Mouse (Mus musculus) erythroblast, adult 5-6 weeks (primary cell): ENCODE measurements around the gene Tomm40. TPM values are rescaled to one million over a fixed set of nuclear protein-coding genes. Genes with fewer than 3 reads are reported as not detected.
A peak's percentile ranks its signal among the peaks of the same experiment; 100 is the strongest.

Experiments
- ATAC-seq: replicated peaks from 2 replicates; pipeline ENCODE4 v1.8.0; 2016; ENCODE audit warnings: moderate number of reproducible peaks, mild to moderate bottlenecking, moderate TSS enrichment, inconsistent platforms; ENCODE audit not compliant: poor library complexity, low FRiP score, severe bottlenecking
- total RNA-seq, 2 experiments: library from RNA; stranded (forward) in 1 of 2; stranded (reverse) in 1 of 2; fragments of 150-400 nt in 1 of 2; fragments of 200-764, 138-1000 nt in 1 of 2; gene quantifications; 2 replicates each; pipeline versions ENCODE4 v1.2.3 to v1.2.4; 2015 to 2017; ENCODE audit warnings: low replicate concordance in 2 of 2

Tomm40 gene
- 6.5 and 8.2 TPM in 2 replicates for total RNA-seq (2015; ENCODE audit: low replicate concordance)
- 3.4 and 9.6 TPM in 2 replicates for total RNA-seq (2017; ENCODE audit: low replicate concordance)

DNA sequence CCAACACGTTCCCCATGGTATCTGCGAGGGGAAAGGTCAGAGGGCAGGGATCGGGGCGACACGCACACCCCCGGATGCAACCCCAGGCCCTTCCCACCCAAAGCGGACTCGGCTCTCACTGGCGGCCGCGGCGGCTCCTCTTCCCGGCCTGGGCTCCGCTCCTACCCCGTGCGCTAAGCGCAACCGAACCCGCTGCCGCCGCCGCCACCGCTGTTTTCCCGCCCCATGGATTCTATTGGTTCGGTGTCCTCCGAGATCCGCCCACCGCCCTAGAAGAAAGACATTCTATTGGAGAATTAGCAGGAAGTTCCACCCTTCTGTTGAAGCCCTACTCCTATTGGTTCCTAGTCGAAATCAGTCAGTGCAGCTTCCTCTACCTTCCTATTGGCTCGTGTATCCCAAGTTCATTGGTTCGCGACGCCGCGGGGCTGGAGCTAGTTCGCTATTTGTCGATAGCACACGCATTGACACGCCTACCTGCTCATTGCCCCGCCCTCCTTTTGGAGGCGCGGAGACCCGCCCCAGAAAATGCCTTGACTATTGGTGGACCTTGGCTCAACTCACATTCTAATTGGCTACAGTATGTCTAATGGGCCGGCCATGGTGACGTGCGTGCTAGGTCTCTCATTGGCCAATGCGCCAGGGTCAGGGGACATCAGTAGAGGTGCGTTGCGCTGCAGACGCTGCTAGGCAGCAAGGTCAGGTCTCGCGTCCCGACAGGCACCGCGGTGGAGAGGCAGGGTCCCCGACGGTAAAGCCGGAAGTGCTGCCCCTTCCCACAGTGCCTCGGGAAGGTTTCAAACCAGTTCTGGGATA is at the start of gene Tomm40:
Gene Tomm40, minus strand, starts transcription at position 200 of the 816 bp plus-strand sequence.
- ATAC-seq, result peak; percentile 93

DNA sequence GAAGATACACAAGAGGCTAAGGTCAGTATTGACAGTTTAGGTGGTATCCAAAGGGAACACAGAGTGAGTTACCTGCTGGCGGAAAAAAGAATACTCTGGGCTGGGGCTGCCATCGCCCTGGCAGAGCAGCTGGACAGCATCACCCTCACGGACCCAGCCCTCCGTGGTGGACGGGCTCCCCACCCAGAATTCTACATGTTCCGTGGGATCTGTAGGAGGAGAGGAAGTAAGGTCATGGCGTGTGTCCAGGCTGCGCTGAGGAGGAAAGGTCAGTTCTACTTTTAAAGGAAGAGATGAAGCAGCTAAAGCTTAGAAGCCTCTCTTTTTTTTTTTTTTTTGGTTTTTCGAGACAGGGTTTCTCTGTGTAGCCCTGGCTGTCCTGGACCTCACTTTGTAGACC is 49.3 kb upstream of the Tomm40 start:
- ATAC-seq, result no peak; the same call in 1 of the 2 replicates

DNA sequence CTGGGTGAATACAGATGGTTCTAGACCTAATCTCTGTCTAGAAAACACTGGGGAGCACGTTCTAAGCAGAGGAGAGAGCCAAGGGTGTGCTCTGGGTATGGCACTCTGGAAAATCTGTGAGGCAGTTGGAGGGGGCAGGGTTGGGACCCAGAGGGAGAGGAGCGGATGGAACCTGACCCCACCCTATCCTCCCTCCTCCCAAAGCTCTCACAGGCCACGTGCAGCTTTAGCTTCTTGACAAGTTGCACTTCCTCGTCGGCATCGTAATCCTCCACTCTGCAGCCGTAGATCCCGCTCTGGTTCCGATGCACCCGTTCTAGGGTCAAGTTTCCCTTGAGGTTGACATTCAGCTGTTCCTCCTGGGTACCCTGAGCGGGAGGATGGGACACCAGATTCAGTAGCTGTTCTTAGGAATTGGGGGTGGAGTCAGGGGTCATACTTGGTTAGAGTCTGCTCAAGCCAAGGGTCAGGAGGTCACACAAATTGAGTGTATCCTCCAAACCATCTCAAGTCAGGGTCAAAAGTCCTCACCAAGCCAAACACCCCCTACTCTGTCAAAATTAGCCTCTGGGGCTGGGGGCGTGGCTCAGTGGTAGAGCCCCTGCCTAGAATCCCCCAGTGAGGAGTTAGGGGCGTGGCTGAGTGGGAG is 48.7 kb upstream of the Tomm40 start:
- no peak for ATAC-seq

DNA sequence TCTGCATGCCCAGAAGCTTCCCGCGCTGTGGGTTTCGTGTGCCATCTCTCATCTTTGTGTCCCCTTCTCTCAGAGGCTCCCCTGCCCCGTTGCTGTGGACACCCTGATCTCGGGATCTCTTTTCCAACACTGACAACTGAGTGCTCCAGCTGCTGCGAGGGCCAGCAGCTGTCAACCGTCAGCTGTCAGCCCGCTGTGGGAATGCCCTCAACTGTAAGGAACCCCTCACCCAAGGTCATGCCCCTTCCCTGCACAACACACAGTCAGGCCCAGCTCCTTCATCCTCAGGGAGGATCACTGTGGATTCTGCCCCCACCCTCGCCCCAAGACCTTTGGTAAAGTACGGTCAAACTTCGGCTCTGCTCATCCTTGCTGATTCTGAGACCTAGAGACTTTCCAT is 47.0 kb upstream of the Tomm40 start:
- ATAC-seq, result no peak

DNA sequence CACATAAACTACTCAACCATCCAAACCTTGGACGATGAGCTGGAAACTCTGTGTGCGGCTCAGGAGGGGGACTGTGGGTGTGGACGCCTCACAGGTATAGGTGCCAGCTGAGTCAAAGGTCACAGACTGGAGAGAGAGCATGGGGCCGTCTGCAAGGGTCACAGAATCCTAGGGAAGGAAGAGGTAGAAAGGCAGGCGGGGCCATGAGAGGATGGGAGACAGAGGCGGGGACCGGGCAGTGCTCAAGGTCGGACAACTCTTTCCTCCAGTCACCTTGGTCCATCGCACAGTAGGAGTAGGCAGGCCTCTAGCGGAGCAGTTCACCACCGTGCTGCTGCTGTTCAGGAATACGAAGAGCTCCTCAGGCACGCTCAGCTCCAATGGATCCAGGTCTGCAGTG is 44.8 kb upstream of the Tomm40 start:
- no peak for ATAC-seq

DNA sequence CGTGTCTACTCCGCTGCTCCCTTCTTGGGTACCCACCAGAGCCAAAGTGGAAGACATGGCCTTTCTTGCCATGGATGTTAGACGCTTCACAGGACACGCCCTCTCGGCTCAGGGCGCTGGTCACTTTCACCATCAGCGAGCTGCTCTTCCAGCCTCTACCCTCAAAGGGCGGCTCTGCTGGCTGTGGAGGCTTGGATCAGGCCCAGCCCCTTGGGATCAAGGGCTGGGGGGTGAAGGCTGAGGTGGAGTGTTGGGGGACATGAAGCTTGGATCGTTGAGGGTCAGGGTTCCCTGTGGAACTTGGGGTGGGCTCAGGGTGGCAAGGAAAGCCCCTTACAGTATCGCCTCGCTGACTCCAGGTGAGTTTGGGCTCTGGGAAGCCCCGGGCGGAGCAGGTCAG is 43.4 kb upstream of the Tomm40 start:
- no peak for ATAC-seq

DNA sequence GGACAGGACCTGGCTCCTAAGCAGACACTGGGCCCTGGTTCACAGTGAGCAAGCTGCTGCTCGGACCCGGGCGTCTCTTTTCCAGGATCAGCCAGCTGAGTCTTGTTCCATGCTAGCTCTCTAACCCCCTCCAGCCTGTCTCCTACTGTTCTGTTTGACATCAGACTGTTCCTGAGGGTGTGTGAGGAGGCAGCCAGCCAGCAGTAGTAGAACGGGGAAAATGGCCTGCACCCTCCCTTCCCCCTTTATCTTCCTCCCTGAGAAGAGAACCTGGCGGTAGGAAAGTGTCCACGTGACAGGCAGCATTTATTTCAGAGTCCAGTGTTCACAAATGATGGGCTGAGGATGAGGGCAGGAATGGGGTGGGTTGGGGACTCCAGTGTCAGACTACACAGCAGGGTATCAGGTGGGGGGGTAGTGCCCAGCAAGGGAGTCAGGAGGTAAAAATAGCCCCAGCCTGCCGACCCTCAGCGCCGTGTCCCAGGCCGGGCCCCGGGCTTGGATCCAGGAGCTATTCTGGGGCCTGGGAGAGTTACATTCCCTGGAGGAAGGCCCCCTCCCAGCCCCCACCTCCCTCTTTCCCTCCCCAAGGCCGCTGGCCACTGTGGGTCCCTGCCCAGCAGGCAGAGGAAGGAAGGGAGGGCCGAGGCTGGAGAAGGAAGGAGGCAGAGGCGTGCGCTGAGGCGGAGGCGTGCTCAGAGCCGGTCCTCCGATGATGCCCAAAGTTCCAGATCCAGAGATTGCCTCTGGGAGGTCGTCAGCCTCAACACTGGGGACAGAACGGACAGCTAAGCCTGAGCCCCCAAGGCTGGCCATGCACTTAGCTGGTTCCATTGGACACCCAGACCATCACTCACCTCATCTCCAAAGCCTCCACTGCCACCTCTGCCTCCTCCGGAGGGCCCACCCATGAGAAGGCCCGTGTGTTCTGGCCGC is 40.9 kb upstream of the Tomm40 start:
- no peak for ATAC-seq

DNA sequence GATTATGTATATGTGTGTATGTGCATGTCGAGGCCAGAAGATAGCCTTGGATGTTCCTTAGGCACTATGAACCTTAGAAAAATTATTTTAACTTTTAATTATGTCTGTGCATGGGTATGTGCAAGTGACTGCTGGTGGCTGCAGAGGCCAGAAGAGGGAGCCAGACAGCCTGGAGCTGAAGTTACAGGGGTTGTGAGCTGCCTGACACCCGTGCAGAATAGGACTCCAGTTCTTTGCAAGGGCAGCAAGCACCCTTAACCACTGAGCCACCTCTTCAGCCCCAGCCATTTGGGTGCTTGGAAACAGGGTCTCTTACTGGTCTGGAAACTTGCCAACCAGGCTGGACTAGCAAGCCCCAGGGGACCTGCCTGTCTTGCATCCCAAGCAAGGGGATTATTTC is 39.8 kb upstream of the Tomm40 start:
- ATAC-seq, result no peak

DNA sequence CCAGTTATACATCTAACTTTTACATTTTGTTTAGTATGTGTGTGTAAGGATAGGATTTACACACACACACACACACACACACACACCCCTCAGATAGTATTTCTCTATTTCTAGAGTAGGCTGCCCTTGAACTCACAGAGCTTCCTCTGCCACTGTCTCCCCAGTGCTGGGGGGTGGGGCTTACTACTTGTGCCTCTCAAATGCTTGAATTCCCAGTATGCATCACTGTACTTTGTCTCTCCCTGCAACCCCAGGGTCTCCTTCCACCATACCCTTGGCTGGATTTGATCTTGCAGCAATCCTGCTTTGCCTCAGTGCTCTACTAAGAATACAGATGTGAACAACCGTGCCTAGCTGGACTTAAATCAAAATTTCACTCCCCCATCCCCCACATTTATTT is 38.8 kb upstream of the Tomm40 start:
- no peak for ATAC-seq

DNA sequence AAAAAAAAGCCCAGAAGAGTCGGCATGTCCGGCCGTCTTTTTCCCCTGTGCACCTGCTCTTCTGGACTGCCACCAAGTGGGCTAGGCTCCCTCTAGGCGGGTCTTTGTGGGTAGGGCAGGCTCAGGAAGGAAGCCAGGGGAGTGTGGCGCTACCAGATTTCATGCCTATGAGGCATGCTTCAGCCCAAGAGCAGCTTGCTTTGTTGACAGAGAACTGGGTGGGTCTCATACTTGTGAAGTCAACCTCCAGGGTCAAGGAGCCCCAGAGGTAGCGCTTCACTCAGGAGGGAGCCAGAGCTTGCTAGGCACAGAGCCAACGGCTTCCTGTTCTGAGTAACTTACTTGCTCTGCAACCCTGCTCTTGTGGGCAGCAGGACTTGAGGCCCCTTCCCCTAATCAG is 38.3 kb upstream of the Tomm40 start:
- ATAC-seq, result no peak

DNA sequence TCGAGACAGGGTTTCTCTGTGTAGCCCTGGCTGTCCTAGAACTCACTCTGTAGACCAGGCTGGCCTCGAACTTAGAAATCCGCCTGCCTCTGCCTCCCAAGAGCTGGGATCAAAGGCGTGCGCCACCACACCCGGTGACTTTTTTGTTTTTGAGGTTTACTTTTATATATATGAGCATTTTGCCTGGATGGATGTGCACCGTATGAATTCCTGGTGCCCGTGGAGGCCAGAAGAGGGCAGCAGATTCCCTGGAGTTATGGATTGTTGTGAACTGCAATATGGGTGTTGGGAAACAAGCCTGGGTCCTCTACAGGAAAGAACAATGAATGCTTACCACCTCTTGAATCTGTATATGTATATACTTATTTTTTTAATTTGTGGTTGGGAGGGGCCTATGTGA is 37.4 kb upstream of the Tomm40 start:
- no peak for ATAC-seq

DNA sequence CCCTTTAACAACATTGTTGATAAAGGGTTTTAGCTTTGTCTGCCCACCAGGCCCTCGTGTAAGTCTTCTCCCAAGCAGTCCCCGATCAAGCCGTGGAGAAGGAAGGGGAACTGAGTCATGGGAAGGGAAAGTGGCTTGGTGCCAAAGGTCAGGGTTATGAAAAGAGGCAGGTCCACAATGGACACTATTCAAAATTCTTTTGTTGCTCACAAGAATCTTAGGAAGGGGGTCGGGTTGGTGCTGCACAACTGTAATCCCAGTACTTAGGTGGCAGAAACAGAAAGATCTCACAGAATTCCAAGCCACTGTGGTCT is 35.8 kb upstream of the Tomm40 start:
- no peak for ATAC-seq

DNA sequence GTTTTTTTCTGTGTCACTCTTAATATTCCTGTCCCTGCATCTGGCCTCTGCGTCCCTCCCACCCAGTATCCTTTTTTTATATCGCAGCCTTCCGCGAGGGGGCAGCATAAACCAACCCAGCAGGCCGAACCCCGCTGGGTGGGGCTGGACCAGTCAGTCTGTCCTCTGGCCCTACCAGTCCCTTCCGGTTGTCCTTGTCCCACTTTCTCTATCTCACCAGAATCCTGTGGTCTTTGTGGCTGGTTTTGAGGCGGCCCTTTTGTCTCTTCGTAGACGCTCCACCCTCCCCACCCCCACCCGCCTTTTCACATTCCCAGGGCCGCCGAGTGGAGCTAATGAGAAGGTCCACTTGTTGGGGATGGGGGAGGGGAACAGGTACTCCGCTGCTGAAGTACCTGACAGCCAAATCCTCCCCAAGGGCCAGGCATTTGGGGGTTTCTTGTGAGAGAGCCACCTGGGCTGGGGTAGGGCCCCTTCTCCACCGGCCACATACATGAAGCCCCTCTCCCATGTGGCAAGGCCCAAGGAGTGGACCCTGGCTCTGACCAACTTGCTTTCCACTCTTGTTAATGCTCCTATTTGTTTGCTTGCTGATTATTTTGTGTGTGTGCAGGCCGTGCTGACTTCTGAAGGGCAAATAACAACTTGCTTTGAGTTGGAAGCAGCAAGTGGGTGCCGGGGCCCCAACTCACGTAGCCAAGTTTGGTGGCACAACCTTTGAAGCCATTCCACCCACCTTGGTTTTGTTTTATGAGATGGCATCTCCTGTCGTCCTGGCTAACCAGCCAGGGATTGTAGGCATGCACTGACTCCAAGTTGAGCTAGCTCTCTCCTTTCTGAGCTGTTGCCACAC is 35.2 kb upstream of the Tomm40 start, which contains the start of gene Nectin2:
Gene Nectin2, minus strand, starts transcription at position 267 of the 853 bp plus-strand sequence.
- ATAC-seq, result peak; percentile 73

DNA sequence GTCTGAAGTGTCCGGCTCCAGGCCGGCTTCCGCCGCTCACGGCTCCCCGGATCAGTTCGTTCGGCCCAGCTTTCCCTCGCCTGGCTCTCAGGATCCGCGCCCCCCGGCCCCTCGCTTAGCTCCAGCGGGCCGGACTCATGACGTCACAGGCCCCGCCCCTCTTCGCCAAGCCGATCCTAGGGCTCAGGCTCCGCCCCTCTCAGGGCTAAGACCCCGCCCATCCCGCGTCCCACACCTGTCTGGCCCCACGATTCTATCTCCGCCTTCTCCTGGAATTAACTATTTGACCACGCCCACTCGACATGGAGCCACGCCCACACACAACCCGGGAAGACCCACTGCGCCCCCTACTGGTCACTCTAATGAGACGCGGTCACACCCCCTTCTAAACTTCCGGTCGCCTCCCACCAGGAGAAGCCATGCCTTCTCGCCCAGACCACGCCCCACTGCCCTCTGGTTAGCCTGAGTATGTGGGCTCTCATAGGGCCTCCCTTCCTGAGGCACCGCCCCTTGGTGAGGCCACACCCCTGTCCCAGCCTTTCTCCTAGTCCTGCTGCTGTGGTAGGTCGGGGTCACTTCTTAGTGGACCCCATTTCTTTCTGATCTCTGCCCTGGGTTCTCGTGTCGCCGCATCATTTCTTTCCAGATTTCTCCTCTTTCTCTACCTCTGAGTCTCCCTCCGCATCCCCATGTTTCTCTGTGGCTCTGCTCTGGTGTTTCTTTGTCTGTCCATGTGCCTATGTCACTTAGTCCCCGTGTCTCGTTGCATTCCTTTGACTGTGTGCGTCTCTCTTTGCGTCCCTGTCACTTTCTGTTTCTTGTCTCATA is 34.4 kb upstream of the Tomm40 start:
- peak; percentile 79 for ATAC-seq

DNA sequence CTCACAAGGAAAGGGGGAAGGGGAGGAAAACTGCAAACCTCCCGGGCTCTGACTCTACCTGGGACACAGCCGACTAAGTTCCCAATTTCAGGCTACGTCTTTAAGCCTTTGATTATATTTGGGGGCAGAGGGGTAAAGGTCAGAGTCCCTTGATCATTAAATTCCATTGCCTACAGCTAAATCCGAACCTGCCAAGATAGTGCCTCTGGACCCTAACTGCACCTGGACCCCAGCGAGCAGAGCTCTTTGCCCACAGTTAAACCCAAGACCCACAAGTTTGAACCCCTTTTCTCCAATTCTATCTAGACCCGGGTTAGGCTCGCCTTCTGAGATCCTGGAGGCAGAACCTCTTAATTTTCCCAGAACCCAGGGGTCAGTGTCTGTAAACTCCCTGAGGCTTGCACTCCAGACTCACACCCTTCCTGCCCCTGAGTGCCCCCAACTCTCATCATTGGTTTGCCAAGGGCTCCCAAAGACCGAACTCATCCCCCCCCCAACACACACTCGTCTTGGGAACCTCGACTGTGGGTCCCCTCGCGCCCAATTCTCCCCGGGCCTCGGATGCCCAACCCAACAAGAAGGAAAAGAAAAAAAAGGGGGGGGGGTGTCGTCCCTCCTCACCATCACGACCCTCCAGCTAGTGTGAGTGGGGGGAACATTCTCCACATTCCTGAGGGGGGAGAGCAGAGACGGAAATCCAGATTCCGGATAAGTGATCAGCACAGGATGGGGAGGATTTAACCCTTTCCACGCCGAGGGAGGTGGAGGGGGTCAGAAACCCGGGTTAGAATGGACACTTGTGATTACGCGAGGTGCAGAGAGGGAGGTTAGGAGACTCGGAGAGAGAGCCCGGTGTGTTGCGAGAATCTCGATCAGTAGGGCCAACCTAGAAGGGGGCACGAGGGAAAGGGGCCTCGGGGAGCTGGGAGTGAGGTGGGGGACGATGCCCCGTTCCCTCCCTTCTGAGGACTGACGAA is 33.3 kb upstream of the Tomm40 start:
- no peak for ATAC-seq

DNA sequence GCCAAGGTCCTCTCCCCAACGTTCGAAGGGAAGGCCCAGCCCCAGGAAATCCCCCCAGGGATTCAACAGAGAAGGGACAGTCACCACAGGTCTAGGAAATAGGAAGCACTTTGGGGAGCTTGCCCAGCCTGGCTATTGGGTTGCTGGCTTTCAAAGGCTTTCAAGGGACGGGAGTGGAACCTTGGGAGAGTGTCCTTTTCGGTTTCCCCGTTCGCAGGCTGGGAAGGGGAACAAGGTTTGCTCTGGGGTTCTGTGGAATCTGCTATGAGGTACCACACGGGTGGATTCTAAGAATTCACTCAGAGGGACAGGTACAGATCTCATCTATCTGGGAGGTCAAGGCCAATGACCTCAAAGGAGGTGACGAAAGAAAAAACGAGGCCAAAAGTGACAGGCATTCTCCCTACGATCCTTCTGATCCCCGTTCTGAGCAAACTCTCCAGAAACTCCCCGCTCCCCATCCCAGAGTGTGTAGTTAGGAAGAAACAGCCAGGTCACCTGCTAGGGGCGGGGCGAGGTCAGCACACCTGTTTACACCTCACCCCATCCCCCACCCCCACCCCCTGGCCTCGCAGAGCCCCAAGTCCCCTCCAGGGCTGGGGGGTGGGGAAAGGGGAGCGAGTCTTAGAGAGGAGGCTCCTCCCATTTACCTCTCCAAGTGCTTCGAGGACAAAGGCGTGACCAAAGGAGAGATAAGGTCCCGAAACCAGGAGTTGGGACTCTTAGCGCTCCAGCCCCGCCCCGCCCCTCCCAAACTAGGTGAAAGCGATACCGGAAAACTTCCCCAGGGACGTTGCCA is 32.4 kb upstream of the Tomm40 start:
- no peak for ATAC-seq
